Mouse (Mus musculus) liver, embryonic 11.5 days (tissue): ENCODE results near the gene Cdc42se2. TPM values are rescaled to one million over a fixed set of nuclear protein-coding genes. Genes with fewer than 3 reads are reported as not detected.

ENCODE experiments used
- ATAC-seq: fragments of 200-750 bp; cut with Nextera tagmentation; replicated peaks from 2 replicates; pipeline ENCODE4 v1.8.0; 2017; ENCODE audit warnings: moderate number of reproducible peaks, mild to moderate bottlenecking, moderate TSS enrichment, moderate library complexity; ENCODE audit not compliant: low FRiP score
- DNase-seq: peaks from one replicate; pipeline ENCODE4 v3.0.0-alpha.2; 2017; ENCODE audit warnings: low spot score
- H3K27ac ChIP-seq: fragments of 300-500 bp; sonication (generic); 2 replicates; pipeline ENCODE4 v1.5.1; 2014; ENCODE audit warnings: mild to moderate bottlenecking, low read depth, low read length, control low read depth
- H3K27me3 ChIP-seq: fragments of 300-500 bp; sonication (generic); replicated peaks from 2 replicates; pipeline ENCODE4 v1.6.1; 2014; ENCODE audit warnings: low read length, mixed read lengths; ENCODE audit not compliant: control insufficient read depth, insufficient read depth
- H3K36me3 ChIP-seq: fragments of 300-500 bp; sonication (generic); 2 replicates; pipeline ENCODE4 v1.6.1; 2014; ENCODE audit warnings: mild to moderate bottlenecking, low read length, moderate library complexity, mixed read lengths; ENCODE audit not compliant: control insufficient read depth, insufficient read depth
- H3K4me1 ChIP-seq: fragments of 300-500 bp; sonication (generic); replicated peaks from 2 replicates; pipeline ENCODE4 v1.6.1; 2014; ENCODE audit warnings: low read length, mixed read lengths; ENCODE audit not compliant: control insufficient read depth, insufficient read depth
- H3K4me2 ChIP-seq: fragments of 300-500 bp; sonication (generic); 2 replicates; pipeline ENCODE4 v1.6.1; 2014; ENCODE audit warnings: mild to moderate bottlenecking, control low read depth, moderate library complexity
- H3K4me3 ChIP-seq: fragments of 300-500 bp; sonication (generic); 2 replicates; pipeline ENCODE4 v1.5.1; 2014; ENCODE audit warnings: low read depth, low read length, control low read depth
- H3K9ac ChIP-seq: fragments of 300-500 bp; sonication (generic); 2 replicates; pipeline ENCODE4 v1.6.1; 2014; ENCODE audit warnings: low read depth, low read length, control low read depth
- H3K9me3 ChIP-seq: fragments of 300-500 bp; sonication (generic); 2 replicates; pipeline ENCODE4 v1.6.1; 2016; ENCODE audit warnings: low read length, inconsistent platforms, mixed read lengths; ENCODE audit not compliant: control insufficient read depth
- WGBS: fragments of 180-500 bp; shearing (Covaris S2); extraction: QIAGEN DNeasy Blood & Tissue Kit; methylation state at CpG from one replicate; pipeline ENCODE4 v1.1.7; 2014; 5-methylcytosine and 5-hydroxymethylcytosine counted together
- polyA plus RNA-seq: library from polyadenylated mRNA; unstranded; fragments of >200 nt; fragmentation: Nextera tagmentation; extraction: Ambion mirVana; gene quantifications from 2 replicates; pipeline ENCODE4 v1.2.1, GENCODE M21; 2014

The Cdc42se2 gene
- polyA plus RNA-seq, 1 experiment from 2014 or later = 43.2 TPM

DNA sequence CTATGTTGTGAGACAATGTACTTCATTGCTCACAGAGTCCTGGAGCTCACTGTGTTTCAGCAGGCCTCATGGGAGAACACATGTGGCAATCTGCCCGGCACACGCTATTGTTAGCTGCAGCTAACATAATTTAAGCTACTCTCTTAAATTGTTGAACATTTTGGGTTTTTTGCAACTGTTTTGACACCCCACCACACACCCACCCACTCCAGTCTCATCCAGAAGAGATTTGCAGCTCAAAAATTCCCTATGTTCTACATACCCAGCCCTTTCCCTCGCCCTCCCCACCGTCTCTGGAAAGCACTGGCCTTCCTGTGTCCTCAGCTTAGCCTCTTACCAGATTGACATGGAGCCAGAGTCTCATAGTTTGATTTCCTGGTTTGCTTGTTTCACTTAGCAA, 17.7 kb upstream of the Cdc42se2 start:
- 89% methylated on average over 4 of the region's 4 CpGs for WGBS
- Histone ChIP-seq H3K9ac (no peak overlapping the region), H3K4me2 (no peak overlapping the region), H3K9me3 (no peaks in the 10 kb centered on the region), H3K36me3 (no peaks in the 10 kb centered on the region), H3K27me3 (no peaks in the 10 kb centered on the region), H3K4me1 (peaks cover 2% of the 10 kb centered on the region; the same call in 1 of the 2 replicates), H3K27ac (no peak overlapping the region), H3K4me3 (no peak overlapping the region)
- no peak for ATAC-seq
- DNase-seq = no peak

- no peaks in the 10 kb centered on the region for H3K27me3 ChIP-seq
- WGBS = 43% methylated on average over 6 of the region's 6 CpGs
- no peak overlapping the region for H3K4me3 ChIP-seq
- H3K27ac ChIP-seq = no peak overlapping the region
- DNase-seq = no peak
- H3K9ac ChIP-seq = no peak overlapping the region
- H3K4me1 ChIP-seq = peaks cover 2% of the 10 kb centered on the region; the same call in 1 of the 2 replicates
- no peaks in the 10 kb centered on the region for H3K36me3 ChIP-seq
- no peak overlapping the region for H3K4me2 ChIP-seq
- no peak for ATAC-seq
- no peaks in the 10 kb centered on the region for H3K9me3 ChIP-seq
Measured at GRCm38 (mm10) chr11:54802621-54803020, 15.1 kb upstream of the Cdc42se2 start.

GRCm38 (mm10) chr11:54801791-54802558, 14.5 kb upstream of the Cdc42se2 start:
- Histone ChIP-seq H3K9me3 (no peaks in the 10 kb centered on the region), H3K4me1 (peaks cover 2% of the 10 kb centered on the region; the same call in 1 of the 2 replicates), H3K27ac (no peak overlapping the region), H3K27me3 (no peaks in the 10 kb centered on the region), H3K36me3 (no peaks in the 10 kb centered on the region), H3K9ac (no peak overlapping the region), H3K4me3 (no peak overlapping the region), H3K4me2 (no peak overlapping the region)
- DNase-seq = no peak
- WGBS = 34% methylated on average over 6 of the region's 6 CpGs
- peak; percentile 45; the same call in 1 of the 2 replicates for ATAC-seq

GRCm38 (mm10) chr11:54796551-54796950, 9.1 kb upstream of the Cdc42se2 start:
- Histone ChIP-seq H3K36me3 (no peaks in the 10 kb centered on the region), H3K27me3 (no peaks in the 10 kb centered on the region), H3K4me2 (no peak overlapping the region), H3K9me3 (no peaks in the 10 kb centered on the region), H3K9ac (no peak overlapping the region), H3K27ac (no peak overlapping the region), H3K4me3 (no peak overlapping the region), H3K4me1 (no peaks in the 10 kb centered on the region)
- 79% methylated on average over 11 of the region's 11 CpGs for WGBS
- no peak for ATAC-seq
- DNase-seq = no peak

DNA sequence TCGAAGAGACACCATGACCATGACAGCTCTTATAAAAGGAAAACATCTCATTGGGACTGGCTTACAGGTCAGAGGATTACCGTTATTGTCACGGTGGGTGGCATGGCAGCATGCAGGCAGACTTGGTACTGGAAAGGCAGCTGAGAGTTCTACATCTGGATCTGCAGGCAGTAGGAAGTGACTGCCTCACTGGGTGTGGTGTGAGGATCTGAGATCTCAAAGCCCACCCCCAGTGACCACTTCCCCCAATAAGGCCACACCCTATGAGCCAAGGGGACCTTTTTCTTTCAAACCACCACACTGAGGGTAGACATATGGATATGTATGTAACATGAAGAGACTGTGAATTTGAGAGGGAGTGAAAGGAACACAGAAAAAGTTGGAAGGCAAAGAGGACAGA, 7.2 kb upstream of the Cdc42se2 start:
- no peaks in the 10 kb centered on the region for H3K4me1 ChIP-seq
- H3K9me3 ChIP-seq = no peaks in the 10 kb centered on the region
- ATAC-seq (no peak), DNase-seq (no peak)
- no peak overlapping the region for H3K9ac ChIP-seq
- no peak overlapping the region for H3K4me2 ChIP-seq
- H3K27ac ChIP-seq = no peak overlapping the region
- 85% methylated on average over 3 of the region's 3 CpGs for whole genome bisulfite sequencing
- H3K4me3 ChIP-seq = no peak overlapping the region
- no peaks in the 10 kb centered on the region for H3K27me3 ChIP-seq
- H3K36me3 ChIP-seq = no peaks in the 10 kb centered on the region

DNA sequence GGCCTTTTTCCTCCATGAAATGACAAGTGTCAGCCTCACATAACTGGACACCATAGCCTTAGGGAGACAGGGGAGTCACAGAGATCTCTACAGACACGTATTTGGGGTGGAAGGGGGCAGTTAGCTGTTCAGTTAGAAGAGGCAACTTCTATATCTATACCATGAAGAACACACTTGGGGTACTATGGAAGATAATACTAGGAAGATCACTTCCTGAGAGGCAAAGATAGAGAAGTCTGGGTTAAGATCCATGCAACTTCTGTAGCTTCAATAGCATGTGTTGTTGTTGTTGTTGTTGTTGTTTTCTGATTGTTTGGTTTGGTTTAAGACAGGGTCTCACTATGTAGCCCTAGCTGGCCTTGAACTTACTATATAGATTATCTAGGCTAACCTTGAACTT, 5.7 kb upstream of the Cdc42se2 start:
- no peaks in the 10 kb centered on the region for H3K36me3 ChIP-seq
- no peak overlapping the region for H3K4me3 ChIP-seq
- 41% methylated on average over 1 of the region's 1 CpGs for WGBS
- no peak overlapping the region for H3K9ac ChIP-seq
- no peaks in the 10 kb centered on the region for H3K9me3 ChIP-seq
- ATAC-seq (no peak), DNase-seq (no peak)
- no peak overlapping the region for H3K4me2 ChIP-seq
- H3K27ac ChIP-seq = no peak overlapping the region
- 0 out of 2 replicates have a peak, but pooled peaks cover under 1% of the 10 kb centered on the region for H3K4me1 ChIP-seq
- no peaks in the 10 kb centered on the region for H3K27me3 ChIP-seq

GRCm38 (mm10) chr11:54791458-54791857, 4.0 kb upstream of the Cdc42se2 start:
- DNase-seq (no peak), ATAC-seq (no peak)
- H3K4me2 ChIP-seq = no peak overlapping the region
- WGBS = 89% methylated on average over 4 of the region's 4 CpGs
- no peaks in the 10 kb centered on the region for H3K27me3 ChIP-seq
- 0 out of 2 replicates have a peak, but pooled peaks cover 3% of the 10 kb centered on the region for H3K4me1 ChIP-seq
- H3K27ac ChIP-seq = no peak overlapping the region
- H3K9ac ChIP-seq = no peak overlapping the region
- H3K36me3 ChIP-seq = no peaks in the 10 kb centered on the region
- H3K9me3 ChIP-seq = no peaks in the 10 kb centered on the region
- no peak overlapping the region for H3K4me3 ChIP-seq

- DNase-seq (peak; percentile 79), ATAC-seq (peak; percentile 78)
- under 1% methylated on average over 52 of the region's 54 CpGs for WGBS
- Histone ChIP-seq H3K9me3 (no peaks in the 10 kb centered on the region), H3K4me2 (peak overlapping the region; percentile 73), H3K9ac (peak overlapping the region; percentile 91), H3K27me3 (no peaks in the 10 kb centered on the region), H3K4me1 (peaks cover 6% of the 10 kb centered on the region; the same call in 1 of the 2 replicates), H3K4me3 (peak overlapping the region; percentile 94), H3K27ac (peak overlapping the region; percentile 94), H3K36me3 (no peaks in the 10 kb centered on the region)
Measured at GRCm38 (mm10) chr11:54786858-54787487, 502 bp downstream of the Cdc42se2 start.
